Mouse (Mus musculus) forebrain, embryonic 12.5 days (tissue): ENCODE data around the gene Ddt. TPM values are rescaled to one million over a fixed set of nuclear protein-coding genes. Genes with fewer than 3 reads are reported as not detected.
"Not testable (repeated sequence)": the region's sequence is repeated elsewhere in the genome, so short reads cannot be mapped to it uniquely, and the experiment has no call there.

ENCODE experiments used
- ATAC-seq: fragments of 200-750 bp; cut with Nextera tagmentation; 2 replicates; pipeline ENCODE4 v1.8.0; 2017; ENCODE audit warnings: moderate TSS enrichment; ENCODE audit not compliant: low FRiP score
- H3K27ac ChIP-seq: fragments of 300-500 bp; sonication (generic); 2 replicates; pipeline ENCODE4 v1.5.1; 2016; ENCODE audit warnings: mild to moderate bottlenecking
- H3K27me3 ChIP-seq: fragments of 300-500 bp; sonication (generic); 2 replicates; pipeline ENCODE4 v1.6.1; 2016; ENCODE audit warnings: mild to moderate bottlenecking
- H3K36me3 ChIP-seq: fragments of 300-500 bp; sonication (generic); replicated peaks from 2 replicates; pipeline ENCODE4 v1.6.1; 2016; ENCODE audit warnings: mild to moderate bottlenecking
- H3K4me1 ChIP-seq: fragments of 300-500 bp; sonication (generic); 2 replicates; pipeline ENCODE4 v1.6.1; 2016
- H3K4me2 ChIP-seq: fragments of 300-500 bp; sonication (generic); 2 replicates; pipeline ENCODE4 v1.6.1; 2016; ENCODE audit warnings: mild to moderate bottlenecking, moderate library complexity
- H3K4me3 ChIP-seq: fragments of 300-500 bp; sonication (generic); replicated peaks from 2 replicates; pipeline ENCODE4 v1.5.1; 2016; ENCODE audit warnings: mild to moderate bottlenecking
- H3K9ac ChIP-seq: fragments of 300-500 bp; sonication (generic); 2 replicates; pipeline ENCODE4 v1.6.1; 2016; ENCODE audit warnings: mild to moderate bottlenecking
- H3K9me3 ChIP-seq: fragments of 300-500 bp; sonication (generic); 2 replicates; pipeline ENCODE4 v1.6.1; 2016
- WGBS: fragments of 180-500 bp; shearing (Covaris S2); methylation state at CpG from one replicate; pipeline ENCODE4 v1.1.7; 2016; 5-methylcytosine and 5-hydroxymethylcytosine counted together
- polyA plus RNA-seq: library from polyadenylated mRNA; unstranded; fragments of >200 nt; fragmentation: Nextera tagmentation; extraction: Ambion mirVana; gene quantifications from 2 replicates; pipeline ENCODE4 v1.2.1, GENCODE M21; 2016

The Ddt gene
- polyA plus RNA-seq, 1 experiment from 2014 or later = 81.8 TPM

DNA sequence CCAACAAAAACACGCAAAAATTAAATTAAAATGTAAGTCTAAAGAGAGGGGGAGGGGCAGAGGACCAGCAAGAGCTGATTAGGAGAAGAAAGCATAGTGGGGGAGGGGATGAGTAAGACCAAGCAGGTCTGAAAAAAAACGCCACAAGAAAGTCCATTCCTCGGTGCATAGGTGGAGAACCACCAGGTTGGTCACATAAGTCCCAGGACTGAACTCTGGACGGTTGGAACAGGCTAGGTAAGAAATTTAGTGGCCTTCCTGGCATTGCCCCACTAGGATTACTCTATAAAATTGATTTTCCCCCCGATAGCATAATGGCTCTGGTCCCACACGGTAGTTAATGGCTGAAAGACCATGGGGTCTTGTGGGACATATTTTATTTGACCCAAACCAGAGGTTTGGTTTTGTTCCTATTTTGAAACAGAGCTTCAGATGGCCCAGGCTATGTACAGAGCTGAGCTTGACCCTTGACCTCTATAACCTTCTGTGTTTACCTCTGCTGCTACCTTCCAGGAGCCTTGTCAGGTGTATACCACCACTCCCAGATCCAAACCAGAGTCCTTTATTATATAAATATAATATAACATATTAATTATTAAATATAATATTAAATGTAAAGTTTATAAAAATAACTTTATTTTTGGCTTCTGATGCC, 16.0 kb upstream of the Ddt start:
- Histone ChIP-seq H3K4me2 (no peak overlapping the region), H3K9me3 (no peaks in the 10 kb centered on the region), H3K4me1 (no peaks in the 10 kb centered on the region), H3K4me3 (no peak overlapping the region), H3K9ac (no peak overlapping the region), H3K27me3 (0 out of 2 replicates have a peak, but pooled peaks cover 2% of the 10 kb centered on the region), H3K27ac (no peak overlapping the region), H3K36me3 (no peaks in the 10 kb centered on the region)
- WGBS = 83% methylated on average over 6 of the region's 6 CpGs
- ATAC-seq = no peak

DNA sequence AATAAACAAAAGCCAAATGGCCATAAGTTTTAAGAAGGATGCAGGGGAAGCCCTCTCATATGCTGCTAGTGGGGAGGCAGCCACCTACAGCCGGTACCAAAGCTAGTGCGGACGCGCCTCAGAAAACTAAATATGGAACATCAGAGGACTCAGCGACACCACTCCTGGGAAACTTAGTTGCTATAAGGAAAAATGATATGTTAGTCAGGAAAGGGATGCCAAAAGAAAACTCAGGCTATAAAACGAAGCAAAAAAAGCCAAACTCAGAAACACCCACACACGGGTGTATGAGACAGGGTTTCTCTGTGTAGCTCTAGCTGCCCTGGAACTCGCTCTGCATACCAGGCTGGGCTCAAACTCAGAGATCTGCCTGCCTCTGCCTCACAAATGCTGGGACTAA, 15.1 kb upstream of the Ddt start:
- WGBS = 93% methylated on average over 8 of the region's 8 CpGs
- H3K4me1 ChIP-seq = no peaks in the 10 kb centered on the region
- H3K27me3 ChIP-seq = peaks cover 3% of the 10 kb centered on the region; the same call in 1 of the 2 replicates
- no peak overlapping the region for H3K9ac ChIP-seq
- no peaks in the 10 kb centered on the region for H3K36me3 ChIP-seq
- H3K4me2 ChIP-seq = no peak overlapping the region
- no peak overlapping the region for H3K4me3 ChIP-seq
- H3K27ac ChIP-seq = no peak overlapping the region
- ATAC-seq = no peak
- no peaks in the 10 kb centered on the region for H3K9me3 ChIP-seq

DNA sequence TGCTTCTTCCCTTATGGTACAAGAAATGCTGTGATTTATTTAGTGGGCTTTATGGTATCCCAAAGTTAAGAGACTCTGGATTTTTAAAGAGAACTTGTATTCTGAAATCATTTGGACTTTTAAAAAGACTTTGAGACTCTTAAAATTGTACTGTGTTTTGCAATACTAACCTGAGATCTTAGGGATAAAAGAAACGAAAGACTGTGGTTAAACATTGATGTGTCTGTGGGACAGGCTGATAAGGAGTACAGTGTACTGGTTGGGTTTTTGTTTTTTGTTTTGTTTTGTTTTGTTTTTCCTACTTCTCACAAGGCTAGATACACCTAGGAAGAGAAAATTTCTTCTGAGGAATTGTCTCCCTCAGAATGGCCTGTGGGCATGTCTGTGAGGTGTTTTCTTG, 12.2 kb upstream of the Ddt start:
- no peak overlapping the region for H3K27ac ChIP-seq
- no peak overlapping the region for H3K4me2 ChIP-seq
- no peak overlapping the region for H3K9ac ChIP-seq
- no peak for ATAC-seq
- peaks cover 25% of the 10 kb centered on the region for H3K27me3 ChIP-seq
- 73% methylated on average over 1 of the region's 1 CpGs for WGBS
- H3K9me3 ChIP-seq = no peaks in the 10 kb centered on the region
- H3K4me1 ChIP-seq = peaks cover 8% of the 10 kb centered on the region
- no peak overlapping the region for H3K4me3 ChIP-seq
- H3K36me3 ChIP-seq = no peaks in the 10 kb centered on the region

DNA sequence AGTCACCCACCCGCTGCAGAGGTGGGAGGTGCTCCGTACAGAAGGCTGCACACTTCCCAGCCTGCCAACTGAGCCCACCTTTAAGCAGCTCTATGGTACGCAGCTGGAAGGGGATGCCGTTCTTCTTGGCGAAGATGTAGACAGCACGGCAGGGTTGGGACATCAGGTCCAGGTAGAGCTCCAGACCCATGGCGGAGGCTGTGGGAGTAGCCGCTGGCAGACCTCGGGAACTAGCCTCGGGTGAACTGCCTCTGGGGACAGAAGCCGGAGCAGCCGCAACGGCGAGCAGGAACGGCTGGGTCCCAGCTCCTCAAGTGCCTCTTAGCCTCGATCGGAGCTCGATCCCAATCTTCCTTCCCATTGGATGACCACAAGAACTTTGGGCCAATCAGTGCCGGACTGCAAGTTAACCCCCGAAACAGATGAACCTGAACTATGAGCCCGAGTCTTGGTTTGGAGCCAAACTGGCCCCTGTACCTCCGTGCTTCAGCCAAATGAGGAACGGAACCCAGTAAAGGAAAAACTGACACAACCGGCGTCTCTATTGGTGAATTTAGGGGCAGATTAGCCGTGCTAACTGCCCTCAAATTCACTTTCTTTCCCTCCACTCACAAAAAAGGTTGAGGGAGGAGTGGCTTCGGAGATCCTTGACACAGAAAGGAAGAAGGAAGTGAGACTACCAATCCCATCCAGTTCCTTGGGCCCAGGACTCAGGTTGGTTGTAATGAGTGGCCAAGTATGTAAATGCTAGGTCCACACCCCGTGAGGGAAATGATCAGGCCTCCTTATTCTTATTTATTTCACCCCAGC, 7.8 kb upstream of the Ddt start, which contains the start of the genes Gm20441 and Gstt3:
TSS of gene Gm20441 (minus strand) at position 186 of the 810 bp plus-strand sequence.
TSS of gene Gstt3 (minus strand) at position 646 of the 810 bp plus-strand sequence.
- Histone ChIP-seq H3K27ac (no peak within 1 kb of the TSS), H3K4me1 (peaks cover 18% of the 10 kb centered on the region), H3K36me3 (no peaks in the 10 kb centered on the region), H3K9me3 (no peaks in the 10 kb centered on the region), H3K4me2 (peak within 1 kb of the TSS; percentile 72), H3K4me3 (peak within 1 kb of the TSS; percentile 36), H3K9ac (peak within 1 kb of the TSS; percentile 46), H3K27me3 (peaks cover 59% of the 10 kb centered on the region)
- WGBS = 2% methylated on average over 28 of the region's 28 CpGs
- ATAC-seq = no peak; the same call in 1 of the 2 replicates

DNA sequence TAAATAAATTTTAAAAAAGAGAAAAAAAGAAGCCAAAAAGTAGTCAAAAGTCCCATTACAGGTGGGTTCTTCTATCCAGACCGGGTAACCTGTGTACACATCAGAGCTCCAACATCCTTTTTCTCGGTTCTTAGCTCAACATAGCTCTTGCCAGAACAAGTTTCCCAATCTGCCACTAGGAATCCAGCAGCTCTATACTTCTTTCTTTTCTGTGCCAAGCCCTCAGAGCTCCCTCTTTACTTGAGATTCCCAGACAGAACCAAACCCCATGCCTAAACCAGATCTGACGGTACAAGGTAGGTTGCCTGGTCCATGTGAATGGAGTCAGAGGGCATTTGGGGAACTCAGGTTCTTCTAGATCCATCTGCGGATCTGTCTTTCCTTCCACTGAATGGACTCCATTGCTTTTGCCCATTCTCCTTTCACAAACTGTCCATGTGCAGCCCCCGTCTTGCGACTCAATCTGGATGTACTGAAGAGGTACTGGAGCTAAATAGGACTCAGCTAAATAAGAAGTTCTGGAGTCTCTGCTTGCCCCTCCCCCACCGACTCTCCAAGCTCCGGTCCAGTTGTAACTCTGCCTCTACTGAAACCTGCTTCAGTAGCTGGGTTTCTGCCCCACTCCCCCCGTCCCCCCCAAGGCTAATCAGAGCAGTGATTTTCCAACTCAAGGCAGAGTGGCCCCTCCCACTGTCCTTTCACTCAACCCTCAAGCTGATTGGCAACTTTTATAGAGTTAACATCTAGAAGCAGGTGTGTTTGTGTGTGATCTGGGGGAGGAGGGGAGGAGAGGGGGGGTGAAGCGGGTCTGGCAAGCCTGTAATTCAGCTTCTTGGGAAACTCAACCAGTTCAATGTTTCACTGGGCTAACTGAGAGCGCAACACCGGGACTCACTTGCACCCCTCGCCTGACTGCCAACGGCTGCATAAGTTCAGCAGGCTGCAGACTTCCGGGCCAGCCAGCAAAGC, 6.3 kb upstream of the Ddt start:
- Histone ChIP-seq H3K4me3 (no peak overlapping the region), H3K4me1 (peaks cover 18% of the 10 kb centered on the region), H3K9me3 (no peaks in the 10 kb centered on the region), H3K27ac (no peak overlapping the region), H3K9ac (no peak overlapping the region), H3K27me3 (peaks cover 61% of the 10 kb centered on the region), H3K36me3 (no peaks in the 10 kb centered on the region), H3K4me2 (no peak overlapping the region; the same call in 1 of the 2 replicates)
- ATAC-seq = no peak
- WGBS = 41% methylated on average over 15 of the region's 15 CpGs

DNA sequence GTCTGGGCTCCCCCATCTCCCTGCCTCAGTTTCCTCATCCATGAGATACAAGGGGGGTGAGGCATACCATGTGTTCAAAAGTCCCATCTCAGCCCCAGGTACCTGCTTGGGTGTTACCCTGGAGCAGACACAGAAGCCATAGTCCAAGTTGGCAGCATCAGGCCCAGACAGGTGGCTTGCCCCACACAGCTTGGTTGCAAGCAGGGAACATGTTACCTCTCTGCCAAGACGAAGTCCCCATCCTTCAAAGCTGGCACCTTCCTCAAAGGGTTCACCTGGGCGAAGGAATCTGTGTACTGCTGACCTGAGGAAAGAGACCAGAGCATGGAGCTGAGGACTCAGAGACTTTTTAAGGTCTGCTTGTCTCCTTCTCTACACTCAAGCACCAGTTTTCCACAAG, 4.7 kb upstream of the Ddt start:
- no peak overlapping the region for H3K27ac ChIP-seq
- peaks cover 56% of the 10 kb centered on the region for H3K27me3 ChIP-seq
- peaks cover 22% of the 10 kb centered on the region for H3K4me1 ChIP-seq
- WGBS = 85% methylated on average over 2 of the region's 2 CpGs
- H3K4me3 ChIP-seq = no peak overlapping the region
- ATAC-seq = no peak
- no peaks in the 10 kb centered on the region for H3K36me3 ChIP-seq
- H3K9ac ChIP-seq = no peak overlapping the region
- H3K4me2 ChIP-seq = no peak overlapping the region
- H3K9me3 ChIP-seq = no peaks in the 10 kb centered on the region

DNA sequence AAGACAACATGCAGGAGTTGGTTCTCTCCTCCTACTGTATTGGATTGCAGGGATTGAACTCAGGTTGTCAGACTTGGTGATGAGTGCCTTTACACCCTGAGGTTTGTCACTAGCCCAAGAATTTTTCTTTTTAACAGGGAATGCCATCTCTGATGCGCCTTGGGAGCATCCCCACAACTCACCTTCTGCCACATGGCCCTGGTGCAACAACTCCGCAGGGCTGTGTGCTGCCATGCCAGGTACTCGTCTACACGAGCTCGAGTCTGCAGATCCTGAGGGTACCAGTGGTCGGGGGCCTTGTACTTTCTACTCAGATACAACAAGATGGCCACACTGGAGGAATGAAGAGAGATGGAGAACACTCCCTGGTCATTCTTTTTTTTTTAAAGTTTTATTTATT, 3.3 kb upstream of the Ddt start:
- H3K4me1 ChIP-seq = peaks cover 32% of the 10 kb centered on the region
- WGBS = 86% methylated on average over 6 of the region's 6 CpGs
- H3K36me3 ChIP-seq = no peaks in the 10 kb centered on the region
- H3K27me3 ChIP-seq = peaks cover 45% of the 10 kb centered on the region
- H3K4me2 ChIP-seq = no peak overlapping the region
- H3K27ac ChIP-seq = no peak overlapping the region
- no peaks in the 10 kb centered on the region for H3K9me3 ChIP-seq
- H3K4me3 ChIP-seq = no peak overlapping the region
- ATAC-seq = no peak
- H3K9ac ChIP-seq = no peak overlapping the region

DNA sequence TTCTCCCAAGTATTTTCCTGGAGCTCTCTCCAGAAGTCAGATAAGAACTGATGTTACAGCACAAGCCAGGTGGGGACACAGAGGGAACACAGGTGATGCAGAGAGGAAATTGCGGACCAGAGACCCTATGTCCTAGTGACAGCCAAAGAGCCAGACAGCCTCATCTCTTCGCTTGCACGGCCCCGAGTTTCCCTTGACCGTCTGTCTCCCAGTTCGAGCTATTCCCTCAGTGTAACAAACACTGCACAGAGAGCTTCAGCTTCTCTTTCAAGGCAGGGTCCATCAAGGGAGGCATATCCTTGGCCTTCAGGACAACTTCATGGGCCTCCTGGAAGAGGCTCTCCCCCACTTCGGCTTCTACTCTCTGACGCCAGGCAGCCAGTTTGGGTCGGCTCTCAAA, 1.4 kb upstream of the Ddt start:
- WGBS = 91% methylated on average over 9 of the region's 9 CpGs

DNA sequence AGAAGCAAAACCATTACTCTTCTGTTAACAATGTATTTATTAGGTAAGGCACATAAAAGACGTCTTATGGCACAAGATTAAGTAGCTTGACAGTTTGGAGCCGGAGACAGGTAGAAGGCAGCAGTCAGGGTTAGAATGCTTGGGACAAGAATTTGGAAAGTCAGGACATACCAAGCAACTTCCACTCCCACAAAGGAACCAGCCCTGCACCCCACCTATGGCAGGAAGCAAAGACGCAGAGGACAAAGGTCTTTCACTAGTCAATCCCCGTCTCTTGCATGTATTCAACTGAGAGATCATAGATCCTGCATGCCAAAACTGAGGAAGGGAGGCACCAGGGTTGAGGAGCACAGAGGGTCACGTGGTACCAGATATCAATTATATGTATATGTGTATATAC, 888 bp upstream of the Ddt start:
- Histone ChIP-seq H3K9me3 (no peaks in the 10 kb centered on the region), H3K9ac (no peak overlapping the region), H3K27me3 (peaks cover 23% of the 10 kb centered on the region), H3K36me3 (no peaks in the 10 kb centered on the region), H3K27ac (no peak overlapping the region), H3K4me1 (peaks cover 14% of the 10 kb centered on the region), H3K4me2 (no peak overlapping the region), H3K4me3 (no peak overlapping the region)
- WGBS = 92% methylated on average over 5 of the region's 5 CpGs
- no peak for ATAC-seq

More for the DNA sequence above, 1.4 kb upstream of the Ddt start:
- no peak for ATAC-seq
- H3K4me1 ChIP-seq = peaks cover 15% of the 10 kb centered on the region
- H3K9ac ChIP-seq = no peak overlapping the region
- H3K27me3 ChIP-seq = peaks cover 28% of the 10 kb centered on the region
- H3K4me2 ChIP-seq = no peak overlapping the region
- no peak overlapping the region for H3K4me3 ChIP-seq
- H3K9me3 ChIP-seq = no peaks in the 10 kb centered on the region
- no peaks in the 10 kb centered on the region for H3K36me3 ChIP-seq
- H3K27ac ChIP-seq = no peak overlapping the region

DNA sequence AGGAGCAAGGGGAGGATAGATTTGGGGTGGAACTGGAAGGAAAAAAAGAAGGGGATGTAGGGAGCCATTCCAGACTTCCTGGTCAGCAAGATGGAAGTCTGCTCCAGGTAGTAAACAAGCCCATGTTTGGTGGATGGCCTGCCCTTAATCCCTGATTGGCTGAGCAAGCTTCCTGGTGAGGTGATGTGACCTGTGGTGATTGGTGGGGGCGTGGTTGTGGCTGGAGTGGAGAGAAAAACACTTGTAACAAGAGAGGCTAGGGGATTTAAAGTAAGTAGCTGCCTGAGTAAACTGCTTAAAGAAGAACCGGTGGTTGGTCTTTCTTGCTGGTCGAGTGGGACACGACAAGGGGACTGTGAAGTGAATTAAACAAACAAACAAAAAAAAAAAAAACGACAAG, 5.5 kb downstream of the Ddt start:
- H3K4me3 ChIP-seq, ATAC-seq, H3K9me3 ChIP-seq, H3K27me3 ChIP-seq, H3K9ac ChIP-seq, H3K36me3 ChIP-seq, H3K27ac ChIP-seq, H3K4me2 ChIP-seq: not testable (repeated sequence)
- H3K4me1 ChIP-seq = peaks cover 20% of the 10 kb centered on the region
- 29% methylated on average over 5 of the region's 5 CpGs for WGBS

DNA sequence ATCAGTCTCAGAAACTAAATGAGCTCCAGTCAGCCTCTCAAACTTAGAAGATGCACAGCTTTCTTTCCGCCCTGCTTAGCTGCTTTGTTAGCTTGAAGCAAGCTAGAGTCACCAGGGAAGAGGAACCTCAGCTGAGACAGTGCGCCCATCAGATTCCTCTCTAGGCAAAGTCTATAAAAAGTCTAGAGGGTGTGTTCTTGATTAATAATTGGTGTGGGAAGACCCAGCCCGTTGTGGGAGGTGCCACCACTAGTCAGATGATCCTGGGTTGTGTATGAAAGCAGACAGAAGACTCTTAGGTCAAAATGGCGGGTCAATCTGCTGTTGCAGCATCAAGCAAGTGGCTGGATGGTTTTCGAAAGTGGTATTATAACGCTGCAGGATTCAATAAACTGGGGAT, 6.4 kb downstream of the Ddt start:
- no peak overlapping the region for H3K9ac ChIP-seq
- no peak for ATAC-seq
- H3K4me1 ChIP-seq = peaks cover 17% of the 10 kb centered on the region
- H3K27me3 ChIP-seq = no peaks in the 10 kb centered on the region
- 86% methylated on average over 6 of the region's 6 CpGs for WGBS
- H3K27ac ChIP-seq = no peak overlapping the region
- no peaks in the 10 kb centered on the region for H3K36me3 ChIP-seq
- no peaks in the 10 kb centered on the region for H3K9me3 ChIP-seq
- H3K4me3 ChIP-seq = no peak overlapping the region
- H3K4me2 ChIP-seq = no peak overlapping the region
